Mouse (Mus musculus): ENCODE measurements around the gene Zdhhc17.

The Zdhhc17 gene

GRCm38 (mm10) chr10:110921890-110922289, 88.0 kb downstream of the Zdhhc17 start:
- DNase-seq (ENCODE audit: low spot score in 2 of 2): no peak

GRCm38 (mm10) chr10:110920368-110920950, 89.5 kb downstream of the Zdhhc17 start:
- DNase-seq (ENCODE audit: low spot score in 2 of 2): no peak

- peak; percentile 90 to 91 for DNase-seq (ENCODE audit: low spot score in 2 of 2)
These were observed 90.2 kb downstream of the Zdhhc17 start, which contains the start of gene Csrp2 for GRCm38 (mm10) chr10:110919531-110920343. Gene Csrp2, plus strand, starts transcription at chr10:110919789.

- peak; percentile 39 to 57 for DNase-seq (ENCODE audit: low spot score in 2 of 2)
These were observed 91.2 kb downstream of the Zdhhc17 start for GRCm38 (mm10) chr10:110918414-110919391.

- DNase-seq (ENCODE audit: low spot score in 2 of 2): no peak
These were observed 92.4 kb downstream of the Zdhhc17 start for GRCm38 (mm10) chr10:110917521-110917920.

GRCm38 (mm10) chr10:110916666-110917344, 93.1 kb downstream of the Zdhhc17 start:
- no peak for DNase-seq (ENCODE audit: low spot score in 2 of 2)

GRCm38 (mm10) chr10:110903862-110904261, 106.1 kb downstream of the Zdhhc17 start:
- no peak for DNase-seq (ENCODE audit: low spot score in 2 of 2)

- DNase-seq (ENCODE audit: low spot score in 2 of 2): peak; percentile 25 to 35
These were observed 110.0 kb downstream of the Zdhhc17 start for GRCm38 (mm10) chr10:110899744-110900501.

All from heart, adult 9 months (tissue).